Mouse (Mus musculus) neutrophil, adult 59 days (primary cell): ENCODE measurements around the gene Grxcr1. TPM values are rescaled to one million over a fixed set of nuclear protein-coding genes. Genes with fewer than 3 reads are reported as not detected.

Experiments used
- total RNA-seq, 2 experiments: library from RNA; stranded (reverse); gene quantifications; 1 replicate in 1 of 2; 2 replicates in 1 of 2; pipeline ENCODE4 v1.2.4; 2023

Grxcr1 gene
- not detected for total RNA-seq

DNA sequence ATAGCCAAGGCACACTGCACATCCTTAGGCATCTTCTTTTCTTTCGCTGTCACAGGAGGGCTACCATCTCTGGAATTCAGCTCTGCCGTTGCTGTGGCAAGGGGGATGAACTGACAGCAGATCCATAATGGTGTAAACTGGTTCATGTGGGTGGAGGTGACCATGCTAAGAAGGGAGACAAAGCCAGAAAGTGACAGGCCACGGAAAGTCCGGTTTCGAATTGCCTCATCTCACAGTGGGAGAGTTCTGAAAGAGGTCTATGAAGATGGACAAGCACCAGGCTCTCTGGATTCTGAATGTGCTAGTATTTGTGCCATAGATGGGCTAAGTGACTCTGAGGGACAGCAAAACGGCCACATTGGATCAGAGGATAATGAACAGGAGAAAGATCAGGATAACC is at the start of gene Grxcr1:
Gene Grxcr1 (plus strand): TSS at position 92 of the 400 bp plus-strand sequence.

Other genes with a start within 250 kb of the Grxcr1 start
- gene Atp8a1, start 184.4 kb upstream of the Grxcr1 start, total RNA-seq = 100 to 1,000 TPM in 1 of 2 experiments, 10 to 100 TPM in 1; 87.9 to 106 TPM
- not detected for gene Gm5108, start 90.2 kb upstream of the Grxcr1 start, total RNA-seq
- gene Gm21905, start 85.4 kb upstream of the Grxcr1 start, total RNA-seq = not detected